Mouse (Mus musculus) small intestine, adult 2 months (tissue): ENCODE results near the gene Map4k5. TPM values are rescaled to one million over a fixed set of nuclear protein-coding genes. Genes with fewer than 3 reads are reported as not detected.

Source experiments
- H3K27ac ChIP-seq: fragments of 200-500 bp; 2 replicates; pipeline ENCODE4 v1.5.1; 2012; ENCODE audit warnings: low read depth, low read length, control low read depth, inconsistent platforms; ENCODE audit not compliant: insufficient read depth
- H3K27me3 ChIP-seq: fragments of 200-500 bp; 2 replicates; pipeline ENCODE4 v1.6.1; 2012; ENCODE audit warnings: mild to moderate bottlenecking, moderate library complexity, low read length, inconsistent platforms; ENCODE audit not compliant: control insufficient read depth, insufficient read depth
- H3K36me3 ChIP-seq: fragments of 200-500 bp; 2 replicates; pipeline ENCODE4 v1.6.1; 2012; ENCODE audit warnings: mild to moderate bottlenecking, low read length, control low read depth, inconsistent platforms; ENCODE audit not compliant: control insufficient read depth, insufficient read depth
- H3K4me1 ChIP-seq: fragments of 200-500 bp; 2 replicates; pipeline ENCODE4 v1.6.1; 2012; ENCODE audit warnings: low read length, inconsistent platforms, mixed read lengths; ENCODE audit not compliant: control insufficient read depth, insufficient read depth, insufficient read length
- H3K4me3 ChIP-seq: fragments of 200-500 bp; 2 replicates; pipeline ENCODE4 v1.5.1; 2012; ENCODE audit warnings: low read depth, mild to moderate bottlenecking, control low read depth, inconsistent platforms, low read length, moderate library complexity
- CTCF ChIP-seq: fragments of 200-500 bp; IDR thresholded peaks from 2 replicates; pipeline ENCODE4 v1.5.1; 2012; ENCODE audit warnings: low read depth, mild to moderate bottlenecking, control low read depth, inconsistent platforms, low read length, moderate library complexity, mixed read lengths; ENCODE audit not compliant: insufficient replicate concordance, insufficient read length; ENCODE audit errors: extremely low read depth
- POLR2A ChIP-seq: fragments of 200-500 bp; IDR thresholded peaks from 2 replicates; pipeline ENCODE4 v1.6.1; 2012; ENCODE audit warnings: low read depth, mild to moderate bottlenecking, control low read depth, inconsistent platforms, low read length, moderate library complexity
- WGBS: fragments of 180-500 bp; shearing (Covaris S2); methylation state at CpG from one replicate; pipeline ENCODE4 v1.1.7; 2018; 5-methylcytosine and 5-hydroxymethylcytosine counted together
- polyA plus RNA-seq: library from polyadenylated mRNA; depleted of rRNA; stranded (reverse); fragments of >200 nt; gene quantifications from 2 replicates; pipeline ENCODE4 v1.2.3, GENCODE M21; 2012; rRNA removed

Gene Map4k5
- polyA plus RNA-seq, 1 experiment: 5.1 TPM

DNA sequence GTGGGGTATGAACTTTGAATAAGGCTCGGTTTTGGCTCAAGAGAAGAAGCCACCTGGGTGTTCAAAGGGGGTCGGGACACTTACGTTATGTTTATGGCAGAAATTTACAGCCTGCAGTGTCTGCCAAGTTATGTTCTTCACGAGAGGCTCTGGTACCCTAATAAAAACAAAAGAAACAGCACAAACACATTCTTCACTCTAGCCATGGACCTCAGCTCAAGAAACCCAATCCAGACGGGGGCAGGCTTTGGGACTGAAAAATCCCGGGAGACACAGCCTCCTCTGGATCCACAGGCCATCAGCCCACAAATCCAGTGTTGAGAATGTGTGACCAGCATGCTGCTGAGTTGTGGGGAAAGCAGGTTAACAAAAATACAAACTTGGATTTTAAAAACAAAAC, 133.0 kb downstream of the Map4k5 start:
- peaks cover 3% of the 10 kb centered on the region; the same call in 1 of the 2 replicates for H3K4me1 ChIP-seq
- H3K27ac ChIP-seq: no peak overlapping the region
- 37% methylated on average over 6 of the region's 6 CpGs for whole genome bisulfite sequencing
- H3K36me3 ChIP-seq: no peaks in the 10 kb centered on the region
- no peaks in the 10 kb centered on the region for H3K27me3 ChIP-seq
- TF ChIP-seq POLR2A (no peak), CTCF (no peak)
- no peak overlapping the region for H3K4me3 ChIP-seq

DNA sequence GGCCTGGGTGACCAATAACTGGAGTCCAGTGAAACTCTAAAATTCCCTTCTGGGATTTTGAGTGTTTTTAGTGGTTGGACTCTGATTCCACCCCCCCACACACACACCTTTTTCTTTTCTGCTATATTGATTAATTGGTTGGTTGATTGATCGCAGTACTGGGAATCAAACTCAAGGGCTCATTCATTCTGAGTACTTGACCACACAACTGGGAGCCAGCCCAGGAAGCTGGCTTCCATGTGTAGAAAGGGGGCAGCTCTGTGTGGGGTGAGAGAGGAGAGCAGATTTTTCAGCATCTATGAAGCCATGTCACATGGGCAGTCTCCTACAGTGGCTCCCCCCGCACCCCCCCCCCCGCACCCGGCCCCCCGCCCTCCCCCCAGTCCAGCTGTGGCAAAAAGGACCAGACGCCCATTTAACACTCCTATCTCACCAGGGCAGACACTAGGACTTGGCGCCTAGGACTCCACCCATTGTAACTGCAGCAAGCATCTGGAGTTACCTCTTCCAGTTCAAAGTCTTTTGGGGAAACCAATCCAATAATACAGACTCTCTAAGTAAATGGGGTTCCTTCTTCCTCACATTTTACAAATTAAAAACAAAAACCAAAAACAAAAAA, 133.6 kb downstream of the Map4k5 start:
- no peak for TF ChIP-seq CTCF
- no peak for TF ChIP-seq POLR2A
- H3K4me1 ChIP-seq: peaks cover 3% of the 10 kb centered on the region; the same call in 1 of the 2 replicates
- 28% methylated on average over 7 of the region's 7 CpGs for WGBS
- peak overlapping the region; percentile 50 for H3K27ac ChIP-seq
- no peaks in the 10 kb centered on the region for H3K36me3 ChIP-seq
- H3K27me3 ChIP-seq: no peaks in the 10 kb centered on the region
- no peak overlapping the region for H3K4me3 ChIP-seq

DNA sequence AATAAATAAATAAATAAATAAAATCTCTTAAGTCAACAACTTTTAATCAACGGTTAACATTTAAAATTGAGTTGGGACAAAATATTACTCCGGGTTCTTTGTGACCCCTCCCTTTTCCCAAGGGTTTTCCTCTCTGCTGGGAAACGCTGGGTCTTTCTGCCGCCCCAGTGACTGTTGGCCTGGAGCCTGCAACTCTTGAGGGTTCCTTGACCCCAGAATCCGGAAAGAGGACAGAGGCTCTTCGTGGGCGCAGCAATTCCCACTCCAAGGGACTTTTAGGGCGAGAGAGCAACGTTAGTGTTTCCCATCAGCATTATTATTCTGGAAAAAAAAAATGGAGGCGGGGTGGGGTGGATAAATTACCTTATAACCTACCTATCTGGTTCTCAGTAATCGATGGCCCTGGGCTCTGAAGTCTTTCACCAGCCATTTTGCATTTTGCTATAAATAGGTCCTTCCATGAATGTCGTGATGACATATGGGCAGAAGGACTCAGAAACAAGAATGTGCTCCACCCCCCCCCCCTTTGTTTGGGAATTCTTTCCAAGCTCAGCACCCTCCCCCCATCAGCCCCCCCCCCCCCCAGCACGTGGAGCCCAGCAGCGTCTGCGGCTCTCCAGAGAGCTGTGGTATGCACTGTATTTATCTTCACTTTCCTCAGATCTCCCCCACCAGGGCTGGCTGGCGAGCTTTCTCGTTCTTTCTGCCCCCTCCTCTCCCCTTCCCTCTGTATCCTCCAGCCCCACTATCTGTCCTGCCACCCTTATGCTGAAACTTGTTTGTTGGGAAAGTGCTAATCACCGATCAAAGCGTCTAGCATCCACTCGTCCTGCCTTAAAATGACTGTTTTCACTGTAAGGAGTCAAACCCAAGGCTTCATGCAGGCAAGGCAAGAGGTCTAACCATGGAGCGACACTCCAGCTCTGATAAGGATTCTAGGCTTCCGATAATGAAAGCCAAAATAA, 134.5 kb downstream of the Map4k5 start:
- H3K36me3 ChIP-seq: no peaks in the 10 kb centered on the region
- peaks cover 3% of the 10 kb centered on the region; the same call in 1 of the 2 replicates for H3K4me1 ChIP-seq
- no peaks in the 10 kb centered on the region for H3K27me3 ChIP-seq
- peak overlapping the region; percentile 50 for H3K27ac ChIP-seq
- WGBS: 16% methylated on average over 22 of the region's 22 CpGs
- TF ChIP-seq POLR2A: no peak
- no peak for TF ChIP-seq CTCF
- peak overlapping the region; percentile 23; the same call in 1 of the 2 replicates for H3K4me3 ChIP-seq

DNA sequence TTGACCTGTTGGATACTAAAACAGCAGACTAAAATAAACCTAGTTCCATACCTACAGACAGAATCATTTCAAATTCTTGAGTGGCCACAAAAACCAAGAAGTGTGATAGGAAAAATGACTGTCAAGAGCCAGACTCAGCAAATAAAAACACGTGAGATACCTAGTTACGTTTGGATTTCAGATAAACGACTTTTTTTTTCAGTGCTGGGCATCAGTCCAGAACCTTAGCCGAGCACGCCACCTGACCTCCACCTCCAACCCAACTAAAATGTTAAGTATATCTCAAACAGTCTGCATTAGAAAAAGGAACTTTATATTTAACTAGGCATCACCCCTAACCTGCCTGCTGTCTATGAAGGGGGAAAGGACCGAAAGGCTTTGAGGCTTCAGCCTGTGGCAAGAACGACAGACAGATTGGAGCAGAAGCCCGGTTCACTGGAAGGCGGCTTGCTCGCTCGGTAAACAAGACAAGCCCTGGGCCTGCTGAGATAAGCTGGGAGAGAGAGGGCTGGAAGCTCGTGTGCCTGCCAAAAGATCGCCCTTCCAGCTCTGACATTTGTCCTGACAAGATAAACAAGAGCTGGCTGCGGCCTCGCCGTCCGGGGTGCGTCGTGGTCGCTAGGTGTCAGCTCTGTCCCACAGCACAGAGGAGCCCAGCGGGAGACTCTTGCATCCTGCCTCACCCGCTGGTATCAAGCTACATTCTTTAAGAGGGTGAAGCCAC, 135.4 kb downstream of the Map4k5 start:
- WGBS: 4% methylated on average over 22 of the region's 22 CpGs
- Histone ChIP-seq H3K27ac (peak overlapping the region; percentile 7; the same call in 1 of the 2 replicates), H3K4me1 (peaks cover 3% of the 10 kb centered on the region; the same call in 1 of the 2 replicates), H3K27me3 (no peaks in the 10 kb centered on the region), H3K36me3 (no peaks in the 10 kb centered on the region), H3K4me3 (peak overlapping the region; percentile 21)
- TF ChIP-seq CTCF (peak; percentile 79), POLR2A (no peak)

DNA sequence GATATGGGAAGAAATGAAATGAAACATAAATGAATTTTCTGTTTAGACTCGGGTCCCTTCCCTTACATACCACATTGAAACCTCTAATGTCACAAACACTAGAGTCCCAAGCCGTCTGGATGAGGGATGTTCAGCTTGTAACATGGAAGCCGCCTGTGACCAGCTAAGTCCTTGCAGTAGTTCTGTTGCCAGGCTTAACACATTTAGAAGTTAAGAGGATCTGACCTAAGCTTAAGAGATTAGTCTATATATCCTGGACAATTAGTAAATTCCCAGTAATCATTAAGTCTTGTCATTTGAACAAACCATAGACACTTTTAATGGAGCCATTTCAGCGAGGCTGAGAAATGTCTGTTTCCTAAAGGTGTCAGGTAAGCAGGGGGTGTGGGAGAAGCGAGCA, 137.0 kb downstream of the Map4k5 start:
- no peak overlapping the region for H3K4me3 ChIP-seq
- TF ChIP-seq POLR2A (no peak), CTCF (no peak)
- no peak overlapping the region for H3K27ac ChIP-seq
- 79% methylated on average over 5 of the region's 5 CpGs for WGBS
- H3K4me1 ChIP-seq: peaks cover 3% of the 10 kb centered on the region; the same call in 1 of the 2 replicates
- H3K27me3 ChIP-seq: no peaks in the 10 kb centered on the region
- no peaks in the 10 kb centered on the region for H3K36me3 ChIP-seq

DNA sequence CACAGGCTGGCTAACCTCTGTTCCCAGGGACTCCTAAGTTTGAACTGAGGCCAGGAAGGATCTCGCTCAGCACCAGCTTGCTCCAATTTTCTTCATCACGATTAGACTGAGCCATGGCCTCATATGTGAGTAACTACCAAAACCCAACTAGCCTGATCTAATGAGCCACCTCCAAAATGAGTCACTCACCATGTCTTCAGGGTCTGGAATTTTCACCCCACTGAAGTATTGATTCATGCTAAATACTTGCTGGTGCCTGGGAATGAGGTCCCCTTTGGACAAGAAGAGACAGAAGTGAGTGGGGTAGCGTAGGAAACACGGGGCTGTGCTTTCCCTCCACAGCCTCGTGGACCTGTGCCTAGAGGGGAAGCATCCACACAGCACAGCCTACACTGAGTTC, 139.1 kb downstream of the Map4k5 start:
- TF ChIP-seq POLR2A (no peak), CTCF (no peak)

More for the DNA sequence above, 139.1 kb downstream of the Map4k5 start:
- Histone ChIP-seq H3K4me1 (no peaks in the 10 kb centered on the region; the same call in 1 of the 2 replicates), H3K4me3 (no peak overlapping the region), H3K36me3 (no peaks in the 10 kb centered on the region), H3K27me3 (no peaks in the 10 kb centered on the region), H3K27ac (no peak overlapping the region)
- 80% methylated on average over 5 of the region's 5 CpGs for WGBS

Other genes with a start within 250 kb of the Map4k5 start
- gene Sos2, start 211.3 kb downstream of the Map4k5 start, polyA plus RNA-seq: 4.3 and 12.0 TPM in 2 replicates
- gene L2hgdh, start 168.3 kb downstream of the Map4k5 start, polyA plus RNA-seq: 5.7 and 17.8 TPM in 2 replicates
- 7.9 and 9.4 TPM in 2 replicates for gene Atp5s, start 168.2 kb downstream of the Map4k5 start, polyA plus RNA-seq
- 0.29 and 0.52 TPM in 2 replicates for gene Cdkl1, start 101.9 kb downstream of the Map4k5 start, polyA plus RNA-seq
- 0.37 and 0.41 TPM in 2 replicates for gene Atl1, start 586 bp downstream of the Map4k5 start, polyA plus RNA-seq
- 2.3 and 4.7 TPM in 2 replicates for gene Sav1, start 93.8 kb upstream of the Map4k5 start, polyA plus RNA-seq
- gene Nin, start 220.5 kb upstream of the Map4k5 start, polyA plus RNA-seq: 1.2 and 4.0 TPM in 2 replicates